Mouse (Mus musculus): Measurements from ENCODE around the gene Mylpf. TPM values are rescaled to one million over a fixed set of nuclear protein-coding genes. Genes with fewer than 3 reads are reported as not detected.

Gene Mylpf
- polyA plus RNA-seq, 1 experiment = 10,881 TPM

DNA sequence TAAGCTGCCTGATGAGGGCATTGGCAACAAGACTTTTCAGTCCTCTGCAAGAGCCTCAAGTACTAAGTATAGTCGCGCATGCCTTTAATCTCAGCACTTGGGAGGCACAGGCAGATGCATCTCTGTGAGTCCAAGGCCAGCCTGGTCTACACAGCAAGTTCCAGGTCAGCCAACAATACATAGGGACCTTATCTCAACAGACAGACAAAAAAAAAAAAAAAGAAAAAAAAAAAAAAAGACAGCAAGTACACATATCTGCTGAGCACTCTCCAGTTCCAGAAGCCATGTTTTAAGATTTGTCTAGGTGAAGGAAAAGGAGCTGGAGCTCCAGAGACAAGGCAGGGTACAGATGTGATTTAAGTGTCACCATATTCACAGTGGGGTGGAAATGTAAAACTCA, 47.3 kb downstream of the Mylpf start:
- Histone ChIP-seq H3K4me2 (ENCODE audit: low read depth) (no peak overlapping the region), H3ac (ENCODE audit: control insufficient read depth, insufficient read length) (no peak overlapping the region)

DNA sequence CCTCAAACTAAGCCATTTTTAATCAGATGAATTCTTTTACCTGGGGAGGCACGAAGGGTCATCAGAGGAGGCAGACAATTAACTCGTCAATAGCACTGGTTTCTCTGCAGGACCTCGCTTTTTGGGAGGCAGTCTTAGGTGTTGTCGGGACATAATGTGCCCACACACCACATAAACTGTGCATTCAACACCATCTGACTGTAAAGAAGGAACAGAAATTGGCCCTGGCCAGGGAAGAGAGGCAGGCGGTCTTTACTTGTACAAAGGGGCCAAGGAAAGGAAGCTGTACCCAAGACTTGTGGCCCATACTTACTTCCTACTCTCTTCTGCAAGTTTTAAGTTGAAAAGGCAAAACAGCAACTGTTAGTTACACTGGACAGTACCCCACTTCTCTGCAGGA, 47.8 kb downstream of the Mylpf start:
- Histone ChIP-seq H3K4me3 (no peak overlapping the region), H3K4me2 (ENCODE audit: low read depth) (no peak overlapping the region), H3K79me2 (ENCODE audit: control insufficient read depth, insufficient read depth) (no peaks in the 10 kb centered on the region), H3ac (ENCODE audit: control insufficient read depth, insufficient read length) (no peak overlapping the region), H3K36me3 (ENCODE audit: control insufficient read depth, insufficient read depth) (no peaks in the 10 kb centered on the region), H3K27me3 (ENCODE audit: control insufficient read depth, insufficient read depth, insufficient read length) (no peaks in the 10 kb centered on the region)
- TF ChIP-seq MYOD1 (IDR thresholded peaks at IDR 0.05; ENCODE audit: control insufficient read depth in 1 of 3, insufficient read length in 2 of 3, low read depth in 2 of 3) (no peak), MAX (IDR thresholded peaks at IDR 0.05; ENCODE audit: low read depth) (no peak)

More for the DNA sequence above, 47.3 kb downstream of the Mylpf start:
- Histone ChIP-seq H3K27me3 (ENCODE audit: control insufficient read depth, insufficient read depth, insufficient read length) (no peaks in the 10 kb centered on the region), H3K4me3 (no peak overlapping the region), H3K79me2 (ENCODE audit: control insufficient read depth, insufficient read depth) (no peaks in the 10 kb centered on the region), H3K36me3 (ENCODE audit: control insufficient read depth, insufficient read depth) (no peaks in the 10 kb centered on the region)
- TF ChIP-seq TCF3 (IDR thresholded peaks at IDR 0.05; ENCODE audit: insufficient read length, low read depth) = no peak
- no peak for TF ChIP-seq MAX (IDR thresholded peaks at IDR 0.05; ENCODE audit: low read depth)
- TF ChIP-seq SRF (IDR thresholded peaks at IDR 0.05; ENCODE audit: control insufficient read depth, insufficient read length, low read depth) = no peak
- no peak for TF ChIP-seq MYOD1 (IDR thresholded peaks at IDR 0.05; ENCODE audit: control insufficient read depth in 1 of 3, insufficient read length in 2 of 3, low read depth in 2 of 3)
- TF ChIP-seq MYOG (IDR thresholded peaks at IDR 0.05; ENCODE audit: control insufficient read depth in 1 of 3, insufficient read depth in 1 of 3, insufficient read length in 2 of 3, low read depth in 2 of 3) = no peak
- TF ChIP-seq TCF12 (IDR thresholded peaks at IDR 0.05; ENCODE audit: insufficient read depth, poor library complexity, severe bottlenecking) = no peak
- no peak for TF ChIP-seq USF1 (IDR thresholded peaks at IDR 0.05; ENCODE audit: low read depth)
- TF ChIP-seq E2F4 (IDR thresholded peaks at IDR 0.05; ENCODE audit: insufficient read depth) = no peak
- TF ChIP-seq POLR2A (IDR thresholded peaks at IDR 0.05; ENCODE audit: insufficient read length, low read depth) = no peak
- no peak for TF ChIP-seq REST (IDR thresholded peaks at IDR 0.05; ENCODE audit: insufficient read depth, insufficient read length)
- no peak for TF ChIP-seq CEBPB (IDR thresholded peaks at IDR 0.05; ENCODE audit: insufficient read depth, poor library complexity, severe bottlenecking)
- TF ChIP-seq POLR2AphosphoS2 (IDR thresholded peaks at IDR 0.05; ENCODE audit: insufficient read length, low read depth) = no peak

DNA sequence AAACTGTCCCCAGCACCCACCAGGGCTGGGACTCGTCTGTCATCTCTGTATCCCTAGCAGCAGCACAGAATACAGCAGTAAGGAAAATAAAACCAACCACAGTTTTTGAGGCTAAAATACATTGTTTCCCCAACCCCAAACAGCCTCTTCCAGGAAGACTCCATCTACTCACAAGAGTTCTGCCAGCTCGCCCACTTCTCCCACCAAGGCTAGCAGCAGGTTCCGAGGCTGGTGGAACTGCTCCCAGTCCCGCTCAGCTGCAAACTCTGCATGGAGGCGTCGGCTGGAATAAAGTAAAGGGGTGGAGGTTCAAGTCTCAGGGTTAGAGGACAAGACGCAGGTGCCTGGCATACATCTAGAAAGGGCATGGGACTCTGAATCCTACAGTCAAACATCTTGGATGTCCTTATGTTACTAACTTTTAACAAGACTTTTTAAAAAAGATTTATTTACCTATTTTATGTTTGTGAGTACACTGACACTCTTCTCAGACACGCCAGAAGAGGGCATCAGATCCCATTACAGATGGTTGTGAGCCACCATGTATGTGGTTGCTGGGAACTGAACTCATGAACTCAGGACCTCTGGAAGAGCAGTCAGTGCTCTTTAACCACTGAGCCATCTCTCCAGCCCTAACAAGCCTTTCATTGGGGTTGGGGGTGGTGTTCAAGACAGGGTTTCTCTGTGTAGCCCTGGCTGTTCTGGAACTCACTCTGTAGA, 50.7 kb downstream of the Mylpf start:
- Histone ChIP-seq H3K79me2 (ENCODE audit: control insufficient read depth, insufficient read depth) (no peaks in the 10 kb centered on the region), H3K4me3 (peak overlapping the region; percentile 55), H3K27me3 (ENCODE audit: control insufficient read depth, insufficient read depth, insufficient read length) (no peaks in the 10 kb centered on the region), H3K4me2 (ENCODE audit: low read depth) (no peak overlapping the region), H3K36me3 (ENCODE audit: control insufficient read depth, insufficient read depth) (no peaks in the 10 kb centered on the region), H3ac (ENCODE audit: control insufficient read depth, insufficient read length) (no peak overlapping the region)
- TF ChIP-seq MAX (IDR thresholded peaks at IDR 0.05; ENCODE audit: low read depth) (no peak), REST (IDR thresholded peaks at IDR 0.05; ENCODE audit: insufficient read depth, insufficient read length) (no peak), CEBPB (IDR thresholded peaks at IDR 0.05; ENCODE audit: insufficient read depth, poor library complexity, severe bottlenecking) (no peak), POLR2AphosphoS2 (IDR thresholded peaks at IDR 0.05; ENCODE audit: insufficient read length, low read depth) (no peak), MYOG (IDR thresholded peaks at IDR 0.05; ENCODE audit: control insufficient read depth in 1 of 3, insufficient read depth in 1 of 3, insufficient read length in 2 of 3, low read depth in 2 of 3) (no peak), TCF3 (IDR thresholded peaks at IDR 0.05; ENCODE audit: insufficient read length, low read depth) (no peak), USF1 (IDR thresholded peaks at IDR 0.05; ENCODE audit: low read depth) (no peak), POLR2A (IDR thresholded peaks at IDR 0.05; ENCODE audit: insufficient read length, low read depth) (no peak), E2F4 (IDR thresholded peaks at IDR 0.05; ENCODE audit: insufficient read depth) (no peak), SRF (IDR thresholded peaks at IDR 0.05; ENCODE audit: control insufficient read depth, insufficient read length, low read depth) (no peak), MYOD1 (IDR thresholded peaks at IDR 0.05; ENCODE audit: control insufficient read depth in 1 of 3, insufficient read length in 2 of 3, low read depth in 2 of 3) (no peak), TCF12 (IDR thresholded peaks at IDR 0.05; ENCODE audit: insufficient read depth, poor library complexity, severe bottlenecking) (no peak)

DNA sequence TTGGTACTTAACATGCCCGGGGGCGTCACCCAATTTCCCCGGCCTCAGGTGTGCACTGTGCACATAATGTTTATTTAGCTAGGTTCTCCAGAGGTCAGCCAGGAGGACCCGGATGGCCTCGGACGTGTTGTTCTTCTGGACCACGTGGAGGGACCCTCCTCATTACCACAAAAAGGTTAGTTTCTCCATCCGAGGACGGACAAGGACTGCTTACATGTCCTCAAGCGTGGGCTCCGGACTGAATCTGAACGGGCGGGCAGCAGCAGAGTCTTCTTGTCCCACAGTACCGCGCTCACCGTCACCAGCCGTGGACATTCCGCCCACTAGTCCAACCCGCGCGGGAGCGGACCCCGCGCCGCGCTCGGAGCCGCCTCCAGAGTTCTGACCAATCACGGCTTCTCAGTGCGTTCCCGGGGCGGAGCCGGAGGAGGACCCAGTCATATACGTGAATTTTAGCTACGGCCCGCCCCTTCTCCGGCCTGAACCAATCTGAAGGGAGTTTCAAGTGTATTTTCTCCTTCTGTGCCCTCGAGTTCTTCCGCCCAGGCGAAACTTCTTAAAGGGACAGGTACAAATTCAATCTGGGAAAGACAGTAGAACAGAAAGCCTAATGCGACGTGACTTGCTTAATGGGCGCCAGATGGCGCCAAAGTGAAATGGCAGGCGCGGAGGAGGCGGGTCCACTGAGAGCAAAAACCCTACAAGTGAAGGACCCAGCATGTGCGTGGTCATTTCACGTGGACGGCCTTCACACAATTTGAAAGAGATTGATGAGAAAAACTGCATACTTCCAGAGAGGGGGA, 51.8 kb downstream of the Mylpf start, which contains the start of gene Dctpp1:
Dctpp1 (minus strand) TSS at position 401 of the 803 bp plus-strand sequence.
- Histone ChIP-seq H3K4me3 (peak within 1 kb of the TSS; percentile 55), H3K27me3 (ENCODE audit: control insufficient read depth, insufficient read depth, insufficient read length) (no peaks in the 10 kb centered on the region), H3ac (ENCODE audit: control insufficient read depth, insufficient read length) (no peak within 1 kb of the TSS), H3K36me3 (ENCODE audit: control insufficient read depth, insufficient read depth) (no peaks in the 10 kb centered on the region), H3K4me2 (ENCODE audit: low read depth) (peak within 1 kb of the TSS; percentile 93), H3K79me2 (ENCODE audit: control insufficient read depth, insufficient read depth) (no peaks in the 10 kb centered on the region)
- no peak for TF ChIP-seq SRF (IDR thresholded peaks at IDR 0.05; ENCODE audit: control insufficient read depth, insufficient read length, low read depth)
- TF ChIP-seq E2F4 (IDR thresholded peaks at IDR 0.05; ENCODE audit: insufficient read depth) = peak; percentile 43
- TF ChIP-seq TCF3 (IDR thresholded peaks at IDR 0.05; ENCODE audit: insufficient read length, low read depth) = no peak
- TF ChIP-seq MAX (IDR thresholded peaks at IDR 0.05; ENCODE audit: low read depth) = no peak
- peak; percentile 69 for TF ChIP-seq POLR2AphosphoS2 (IDR thresholded peaks at IDR 0.05; ENCODE audit: insufficient read length, low read depth)
- peak; percentile 85 for TF ChIP-seq POLR2A (IDR thresholded peaks at IDR 0.05; ENCODE audit: insufficient read length, low read depth)

All from myocyte (in vitro differentiated cells).